8 mouse cellular contexts compared by ENCODE assay signal in the genomic region with DNA sequence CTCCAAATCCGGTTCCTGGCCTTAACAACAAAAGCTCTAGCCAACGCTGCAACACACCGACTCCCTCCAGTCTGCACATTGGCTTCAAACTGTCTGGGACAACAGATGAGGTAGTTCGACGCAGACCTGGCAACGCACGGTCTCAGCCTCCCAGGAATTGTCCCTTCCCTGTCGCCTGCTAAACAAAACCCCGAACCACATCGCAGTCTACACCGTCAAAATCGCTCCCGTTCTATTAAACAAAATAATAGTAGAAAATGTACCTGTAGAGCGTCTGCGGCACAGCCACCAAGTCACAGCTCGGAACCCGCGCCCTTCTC. TPM values are rescaled to one million over a fixed set of nuclear protein-coding genes. Genes with fewer than 3 reads are reported as not detected.
DNase-seq lines count a peak whose midpoint lies in the region; ATAC-seq and TF ChIP-seq lines count a peak whose summit lies in the region.

No protein-coding gene starts in this region.

- no peak for TF ChIP-seq POLR2A in brain, embryonic 14.5 days (IDR thresholded peaks at IDR 0.05; ENCODE audit: borderline replicate concordance, extremely low read depth, insufficient read depth, insufficient read length, poor library complexity, severe bottlenecking)

- H3K4me3 ChIP-seq in forebrain, embryonic 11.5 days (ENCODE audit: low read depth, low read length) = peak overlapping the region; percentile 88
- H3K4me3 ChIP-seq in hindbrain, embryonic 12.5 days = peak overlapping the region; percentile 90
- peak overlapping the region; percentile 95 for H3K4me3 ChIP-seq in midbrain, embryonic 10.5 days

- peak; percentile 12 for DNase-seq in right cerebral cortex, postnatal 14 days
- DNase-seq in right cerebral cortex, adult 18-20 months = no peak
- DNase-seq in brain, embryonic 14.5 days (ENCODE audit: low read depth) = peak; percentile 75
- DNase-seq in forebrain, embryonic 11.5 days (ENCODE audit: low spot score) = no peak
- peak; percentile 17 to 43 for DNase-seq in left cerebral cortex, postnatal 10 days (ENCODE audit: extremely low spot score in 1 of 2, low spot score in 2 of 2)
- no peak for DNase-seq in midbrain, embryonic 10.5 days (ENCODE audit: low spot score)
- DNase-seq in thymus, postnatal 10 days (ENCODE audit: low spot score in 2 of 2) = peak; percentile 5 to 18

- no peaks in the 10 kb centered on the region for H3K27me3 ChIP-seq in forebrain, embryonic 11.5 days (ENCODE audit: control insufficient read depth, insufficient read depth, low read length)
- H3K27me3 ChIP-seq in hindbrain, embryonic 12.5 days = no peaks in the 10 kb centered on the region
- H3K27me3 ChIP-seq in midbrain, embryonic 10.5 days (ENCODE audit: low read depth, poor library complexity, severe bottlenecking) = no peaks in the 10 kb centered on the region

- peak overlapping the region; percentile 91 for H3K9ac ChIP-seq in forebrain, embryonic 11.5 days (ENCODE audit: low read length)
- H3K9ac ChIP-seq in hindbrain, embryonic 12.5 days = peak overlapping the region; percentile 90

- no peaks in the 10 kb centered on the region for H3K9me3 ChIP-seq in forebrain, embryonic 11.5 days (ENCODE audit: control insufficient read depth, low read length)
- no peaks in the 10 kb centered on the region for H3K9me3 ChIP-seq in hindbrain, embryonic 12.5 days (replicated peaks)
- H3K9me3 ChIP-seq in midbrain, embryonic 10.5 days (replicated peaks) = no peaks in the 10 kb centered on the region

- intact Hi-C loops in left cerebral cortex, postnatal 10 days (cut with DNase I) = no loop called here

- under 1% methylated on average over 18 of the region's 18 CpGs for WGBS in forebrain, embryonic 11.5 days
- WGBS in hindbrain, embryonic 12.5 days = under 1% methylated on average over 18 of the region's 18 CpGs
- WGBS in midbrain, embryonic 10.5 days = under 1% methylated on average over 18 of the region's 18 CpGs

- H3K27ac ChIP-seq in forebrain, embryonic 11.5 days (ENCODE audit: low read depth, low read length) = peak overlapping the region; percentile 95
- peak overlapping the region; percentile 97 for H3K27ac ChIP-seq in hindbrain, embryonic 12.5 days
- peak overlapping the region; percentile 95 for H3K27ac ChIP-seq in midbrain, embryonic 10.5 days (replicated peaks)

- ATAC-seq in forebrain, embryonic 11.5 days (replicated peaks; ENCODE audit: low FRiP score) = peak; percentile 67
- ATAC-seq in hindbrain, embryonic 12.5 days (ENCODE audit: low FRiP score) = peak; percentile 69

- H3K4me2 ChIP-seq in forebrain, embryonic 11.5 days (ENCODE audit: low read depth, low read length, severe bottlenecking) = peak overlapping the region; percentile 74
- peak overlapping the region; percentile 70 for H3K4me2 ChIP-seq in hindbrain, embryonic 12.5 days (replicated peaks)

- TF ChIP-seq CTCF in brain, embryonic 14.5 days (IDR thresholded peaks at IDR 0.05; ENCODE audit: borderline replicate concordance, extremely low read depth, insufficient read depth, insufficient read length) = no peak

- H3K4me1 ChIP-seq in forebrain, embryonic 11.5 days (replicated peaks; ENCODE audit: control insufficient read depth, insufficient read depth, low read length) = peaks cover 2% of the 10 kb centered on the region; the same call in 1 of the 2 replicates
- peaks cover 9% of the 10 kb centered on the region for H3K4me1 ChIP-seq in hindbrain, embryonic 12.5 days
- peaks cover 22% of the 10 kb centered on the region for H3K4me1 ChIP-seq in midbrain, embryonic 10.5 days

- H3K36me3 ChIP-seq in forebrain, embryonic 11.5 days (ENCODE audit: control insufficient read depth, insufficient read depth, low read length) = no peaks in the 10 kb centered on the region
- H3K36me3 ChIP-seq in hindbrain, embryonic 12.5 days = no peaks in the 10 kb centered on the region
- no peaks in the 10 kb centered on the region for H3K36me3 ChIP-seq in midbrain, embryonic 10.5 days

RNA-seq across cellular contexts. Expression of gene Trpm7, which starts 0.6 kb away (rescaled TPM):
- 34.5 and 39.4 TPM in 2 replicates for polyA plus RNA-seq in brain, embryonic 14.5 days (2012; rRNA removed)
- 39.4 and 50.9 TPM in 2 replicates for polyA plus RNA-seq in forebrain, embryonic 11.5 days (2014; fragmentation: Nextera tagmentation; extraction: Ambion mirVana)
- polyA plus RNA-seq in hindbrain, embryonic 12.5 days (2016; fragmentation: Nextera tagmentation; extraction: Ambion mirVana) = 43.0 and 46.8 TPM in 2 replicates
- total RNA-seq in left cerebral cortex, postnatal 10 days (2021) = 10 to 100 TPM; 38.1 to 38.7 TPM
- polyA plus RNA-seq in midbrain, embryonic 10.5 days (2016; fragmentation: Nextera tagmentation; extraction: Ambion mirVana) = 39.7 and 40.7 TPM in 2 replicates

RNA-seq across cellular contexts. Expression of gene Sppl2a, which starts 57.6 kb away (rescaled TPM):
- polyA plus RNA-seq in brain, embryonic 14.5 days (2012; rRNA removed) = 29.8 and 30.1 TPM in 2 replicates
- polyA plus RNA-seq in forebrain, embryonic 11.5 days (2014; fragmentation: Nextera tagmentation; extraction: Ambion mirVana) = 35.2 and 39.3 TPM in 2 replicates
- 35.6 and 37.2 TPM in 2 replicates for polyA plus RNA-seq in hindbrain, embryonic 12.5 days (2016; fragmentation: Nextera tagmentation; extraction: Ambion mirVana)
- total RNA-seq in left cerebral cortex, postnatal 10 days (2021) = 10 to 100 TPM; 26.8 to 29.2 TPM
- polyA plus RNA-seq in midbrain, embryonic 10.5 days (2016; fragmentation: Nextera tagmentation; extraction: Ambion mirVana) = 30.3 and 35.5 TPM in 2 replicates

Comparison
In these comparisons a context has a peak if more than half of its experiments do, and no peak if none do; other contexts are left out.
1. DNase-seq: peak in right cerebral cortex, postnatal 14 days (single experiment), brain, embryonic 14.5 days (single experiment), left cerebral cortex, postnatal 10 days (2 of 2) and thymus, postnatal 10 days (2 of 2); none in right cerebral cortex, adult 18-20 months (single experiment), forebrain, embryonic 11.5 days (single experiment) and midbrain, embryonic 10.5 days (single experiment).
2. Peak in every context shown above with its lines, with median percentiles within 50 percentile points of each other: H3K27ac ChIP-seq and H3K4me3 ChIP-seq.